Mouse (Mus musculus) bone marrow, adult 2 months (tissue): ENCODE data around the gene Mcl1.

Source experiments
- CTCF ChIP-seq: fragments of 200-500 bp; IDR thresholded peaks from 2 replicates; pipeline ENCODE4 v1.5.1; 2011; ENCODE audit warnings: low read length, control low read depth; ENCODE audit not compliant: control insufficient read depth, insufficient read depth
- POLR2A ChIP-seq: fragments of 200-500 bp; IDR thresholded peaks from 2 replicates; pipeline ENCODE4 v1.6.1; 2011; ENCODE audit warnings: low read depth, mild to moderate bottlenecking, control low read depth, low read length, borderline replicate concordance; ENCODE audit not compliant: control insufficient read depth

- TF ChIP-seq CTCF (no peak), POLR2A (no peak)
Measured at GRCm38 (mm10) chr3:95701877-95702540, 43.4 kb downstream of the Mcl1 start.
